ENCODE assay signal across 8 mouse cellular contexts in genomic region chr1:52150676-52151075, GRCm38 (mm10). TPM values are rescaled to one million over a fixed set of nuclear protein-coding genes. Genes with fewer than 3 reads are reported as not detected.
DNase-seq lines count a peak whose midpoint lies in the region; ATAC-seq and TF ChIP-seq lines count a peak whose summit lies in the region.
"Had no signal": no experiment of that assay in that cellular context is flagged by ENCODE, and none has a peak within 500 bp of the region (broad histone marks: within the 10 kb centered on the region; RNA-seq: fewer than 3 reads in every experiment).

No protein-coding gene starts in this region.

- H3K36me3 ChIP-seq in lung, embryonic 14.5 days (ENCODE audit: insufficient read depth): 0 out of 2 replicates have a peak, but pooled peaks cover 8% of the 10 kb centered on the region

- peak; percentile 57; the same call in 1 of the 2 replicates for ATAC-seq in lung, embryonic 14.5 days (ENCODE audit: insufficient read depth)
- ATAC-seq in common myeloid progenitor, adult 5-6 weeks (replicated peaks; ENCODE audit: low read depth, poor library complexity, severe bottlenecking): peak; percentile 82

- peak; percentile 37 for DNase-seq in lung, embryonic 14.5 days
- no peak for DNase-seq in lung, postnatal 36 days
- peak; percentile 41 for DNase-seq in heart, postnatal 4 days
- DNase-seq in thymus, adult 18-20 months: peak; percentile 74 to 82
- DNase-seq in frontal cortex, postnatal 10 days (ENCODE audit: low spot score in 2 of 2): no peak
- DNase-seq in testis, postnatal 10 days (ENCODE audit: low spot score): no peak

- no peak for TF ChIP-seq CTCF in lung, embryonic 14.5 days (IDR thresholded peaks at IDR 0.05; ENCODE audit: low read depth)

- no peak overlapping the region for H3K4me2 ChIP-seq in lung, embryonic 14.5 days
- H3K4me2 ChIP-seq: limb, embryonic 13.5 days had no signal

- H3K27me3 ChIP-seq in lung, embryonic 14.5 days (ENCODE audit: insufficient read depth, low read length): no peaks in the 10 kb centered on the region
- H3K27me3 ChIP-seq: limb, embryonic 13.5 days had no signal

- no peaks in the 10 kb centered on the region for H3K9me3 ChIP-seq in lung, embryonic 14.5 days (ENCODE audit: low read depth, low read length)
- H3K9me3 ChIP-seq: limb, embryonic 13.5 days had no signal

- no peak overlapping the region for H3K9ac ChIP-seq in lung, embryonic 14.5 days
- H3K9ac ChIP-seq: limb, embryonic 13.5 days had no signal

- no peaks in the 10 kb centered on the region for H3K4me1 ChIP-seq in lung, embryonic 14.5 days (ENCODE audit: insufficient read depth)

- WGBS in lung, embryonic 14.5 days: 23% methylated on average over 11 of the region's 11 CpGs

- no peak overlapping the region for H3K27ac ChIP-seq in lung, embryonic 14.5 days (ENCODE audit: low read depth)
- H3K27ac ChIP-seq: limb, embryonic 13.5 days had no signal

- H3K4me3 ChIP-seq in lung, embryonic 14.5 days (ENCODE audit: low read depth, low read length): no peak overlapping the region
- H3K4me3 ChIP-seq: limb, embryonic 13.5 days had no signal

RNA-seq across cellular contexts. Expression of gene Stat1, which starts 31.4 kb away (rescaled TPM):
- 21.4 and 23.5 TPM in 2 replicates for polyA plus RNA-seq in lung, embryonic 14.5 days (2014; fragmentation: Nextera tagmentation; extraction: Ambion mirVana)
- 56.1 and 61.3 TPM in 2 replicates for total RNA-seq in common myeloid progenitor, adult 5-6 weeks (2017)
- 10 to 100 TPM; 21.1 to 22.6 TPM for total RNA-seq in heart, postnatal 4 days (2021)

Comparison
In these comparisons a context has a peak if more than half of its experiments do, and no peak if none do; other contexts are left out.
1. DNase-seq: peak in lung, embryonic 14.5 days (single experiment), heart, postnatal 4 days (single experiment) and thymus, adult 18-20 months (2 of 2); none in lung, postnatal 36 days (single experiment), frontal cortex, postnatal 10 days (0 of 2) and testis, postnatal 10 days (single experiment).